In the genomic region with DNA sequence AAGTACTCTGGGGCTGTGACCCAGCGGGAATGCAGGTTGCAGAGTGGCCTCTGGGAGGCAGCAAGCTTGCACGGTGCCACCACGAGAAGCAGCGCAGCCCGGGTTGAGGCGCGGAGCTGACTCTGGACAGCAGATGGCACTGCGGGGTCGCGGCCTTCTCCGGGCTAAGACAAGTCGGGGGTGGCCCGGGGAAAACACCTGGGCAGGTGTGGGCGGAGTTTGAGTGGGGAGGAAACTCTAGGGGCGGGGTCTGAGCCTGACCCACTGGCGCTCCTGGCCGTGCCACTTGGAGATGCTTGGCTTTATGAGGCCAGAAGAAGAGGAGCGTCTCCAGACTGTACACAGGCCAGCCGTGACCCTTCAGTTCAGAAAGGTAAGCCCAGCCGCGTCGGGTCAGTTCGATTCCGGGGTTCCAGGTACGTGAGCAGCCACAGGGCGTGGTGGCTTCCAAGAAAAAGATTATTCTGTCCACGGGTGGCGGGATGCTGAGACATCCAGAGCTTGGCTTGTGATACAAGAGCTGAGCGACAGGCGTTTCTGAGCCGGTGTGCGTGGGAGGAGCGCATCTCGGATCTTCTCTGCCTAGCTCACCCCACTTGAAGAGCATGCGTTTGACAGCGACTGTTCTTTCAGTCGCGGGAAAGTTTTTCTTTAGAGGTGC, we compare ENCODE assay signal across 8 mouse cellular contexts. TPM values are rescaled to one million over a fixed set of nuclear protein-coding genes. Genes with fewer than 3 reads are reported as not detected.
DNase-seq lines count a peak whose midpoint lies in the region; ATAC-seq and TF ChIP-seq lines count a peak whose summit lies in the region.

A gene (plus strand): TSS at position 309 of the 661 bp plus-strand sequence.

- peak; percentile 77 for ATAC-seq in embryonic facial prominence, embryonic 13.5 days (ENCODE audit: insufficient number of reproducible peaks, insufficient read depth, low FRiP score, low TSS enrichment, low read depth)
- peak; percentile 94 for ATAC-seq in kidney, embryonic 14.5 days (ENCODE audit: low FRiP score, low TSS enrichment)
- peak; percentile 71; the same call in 1 of the 2 replicates for ATAC-seq in limb, embryonic 14.5 days (ENCODE audit: low FRiP score, low read depth)
- peak; percentile 93 for ATAC-seq in midbrain, postnatal 0 days (ENCODE audit: low FRiP score)

- H3K4me3 ChIP-seq in embryonic facial prominence, embryonic 13.5 days, result peak within 1 kb of the TSS; percentile 40
- H3K4me3 ChIP-seq in kidney, embryonic 14.5 days (ENCODE audit: low read length), result peak within 1 kb of the TSS; percentile 39
- peak within 1 kb of the TSS; percentile 19 for H3K4me3 ChIP-seq in limb, embryonic 14.5 days (replicated peaks; ENCODE audit: low read length)
- peak within 1 kb of the TSS; percentile 42 for H3K4me3 ChIP-seq in midbrain, postnatal 0 days (ENCODE audit: low read depth, low read length)

- peak; percentile 40 for DNase-seq in 3134 (ENCODE audit: extremely low read depth, insufficient read length, low spot score)
- peak; percentile 85 to 88 for DNase-seq in adrenal gland, postnatal 36 days
- DNase-seq in heart, adult 9 months (ENCODE audit: low spot score in 2 of 2), result peak; percentile 27 to 49
- peak; percentile 62 for DNase-seq in limb, embryonic 14.5 days (ENCODE audit: low spot score)
- peak; percentile 86 for DNase-seq in midbrain, postnatal 0 days (ENCODE audit: low spot score)
- peak; percentile 38 to 79 for DNase-seq in spleen, postnatal 10 days (ENCODE audit: low spot score in 2 of 2)

- no peaks in the 10 kb centered on the region for H3K36me3 ChIP-seq in embryonic facial prominence, embryonic 13.5 days
- H3K36me3 ChIP-seq in kidney, embryonic 14.5 days (ENCODE audit: control insufficient read depth, insufficient read depth, low read length), result no peaks in the 10 kb centered on the region
- no peaks in the 10 kb centered on the region for H3K36me3 ChIP-seq in limb, embryonic 14.5 days (ENCODE audit: control insufficient read depth, insufficient read depth, low read length)
- no peaks in the 10 kb centered on the region for H3K36me3 ChIP-seq in midbrain, postnatal 0 days (ENCODE audit: insufficient read depth, low read length)

- no peaks in the 10 kb centered on the region for H3K9me3 ChIP-seq in embryonic facial prominence, embryonic 13.5 days
- H3K9me3 ChIP-seq in kidney, embryonic 14.5 days (ENCODE audit: control insufficient read depth, low read length), result no peaks in the 10 kb centered on the region
- no peaks in the 10 kb centered on the region for H3K9me3 ChIP-seq in limb, embryonic 14.5 days (ENCODE audit: control insufficient read depth, low read length)
- no peaks in the 10 kb centered on the region for H3K9me3 ChIP-seq in midbrain, postnatal 0 days (ENCODE audit: low read length)

- peaks cover 46% of the 10 kb centered on the region for H3K27me3 ChIP-seq in embryonic facial prominence, embryonic 13.5 days
- peaks cover 15% of the 10 kb centered on the region for H3K27me3 ChIP-seq in kidney, embryonic 14.5 days (ENCODE audit: control insufficient read depth, insufficient read depth, low read length)
- H3K27me3 ChIP-seq in limb, embryonic 14.5 days (ENCODE audit: control insufficient read depth, insufficient read depth, low read length), result peaks cover 25% of the 10 kb centered on the region
- H3K27me3 ChIP-seq in midbrain, postnatal 0 days (ENCODE audit: insufficient read depth, low read length), result peaks cover 16% of the 10 kb centered on the region

- H3K27ac ChIP-seq in embryonic facial prominence, embryonic 13.5 days, result no peak within 1 kb of the TSS
- H3K27ac ChIP-seq in kidney, embryonic 14.5 days (ENCODE audit: low read depth, low read length), result no peak within 1 kb of the TSS
- H3K27ac ChIP-seq in limb, embryonic 14.5 days (replicated peaks; ENCODE audit: low read depth, low read length), result no peak within 1 kb of the TSS
- no peak within 1 kb of the TSS for H3K27ac ChIP-seq in midbrain, postnatal 0 days (ENCODE audit: low read depth, low read length)

- peaks cover 7% of the 10 kb centered on the region; the same call in 1 of the 2 replicates for H3K4me1 ChIP-seq in embryonic facial prominence, embryonic 13.5 days
- H3K4me1 ChIP-seq in kidney, embryonic 14.5 days (ENCODE audit: control insufficient read depth, insufficient read depth, low read length), result no peaks in the 10 kb centered on the region; the same call in 1 of the 2 replicates
- H3K4me1 ChIP-seq in limb, embryonic 14.5 days (ENCODE audit: control insufficient read depth, insufficient read depth, low read length), result no peaks in the 10 kb centered on the region
- 0 out of 2 replicates have a peak, but pooled peaks cover 7% of the 10 kb centered on the region for H3K4me1 ChIP-seq in midbrain, postnatal 0 days (ENCODE audit: insufficient read depth, low read length)

- TF ChIP-seq CTCF in midbrain, postnatal 0 days (IDR thresholded peaks at IDR 0.05), result peak; percentile 99

- WGBS in embryonic facial prominence, embryonic 13.5 days, result 1% methylated on average over 38 of the region's 38 CpGs
- WGBS in kidney, embryonic 14.5 days, result under 1% methylated on average over 37 of the region's 38 CpGs
- WGBS in limb, embryonic 14.5 days, result 2% methylated on average over 35 of the region's 38 CpGs
- under 1% methylated on average over 37 of the region's 38 CpGs for WGBS in midbrain, postnatal 0 days

- H3K9ac ChIP-seq in embryonic facial prominence, embryonic 13.5 days, result 0 out of 2 replicates have a peak within 1 kb of the TSS, but pooled peaks have one; percentile 16
- peak within 1 kb of the TSS; percentile 48 for H3K9ac ChIP-seq in kidney, embryonic 14.5 days (ENCODE audit: low read depth, low read length)
- H3K9ac ChIP-seq in limb, embryonic 14.5 days (ENCODE audit: low read depth, low read length, severe bottlenecking), result 0 out of 2 replicates have a peak within 1 kb of the TSS, but pooled peaks have one; percentile 36
- 0 out of 2 replicates have a peak within 1 kb of the TSS, but pooled peaks have one; percentile 13 for H3K9ac ChIP-seq in midbrain, postnatal 0 days (replicated peaks; ENCODE audit: low read length, poor library complexity, severe bottlenecking)

- TF ChIP-seq POLR2A in limb, embryonic 14.5 days (IDR thresholded peaks at IDR 0.05; ENCODE audit: borderline replicate concordance, extremely low read depth, insufficient read depth, insufficient read length), result no peak

- peak within 1 kb of the TSS; percentile 61 for H3K4me2 ChIP-seq in embryonic facial prominence, embryonic 13.5 days
- peak within 1 kb of the TSS; percentile 42 for H3K4me2 ChIP-seq in kidney, embryonic 14.5 days (replicated peaks; ENCODE audit: low read depth, low read length)
- peak within 1 kb of the TSS; percentile 45 for H3K4me2 ChIP-seq in limb, embryonic 14.5 days (replicated peaks; ENCODE audit: low read depth, low read length, severe bottlenecking)
- H3K4me2 ChIP-seq in midbrain, postnatal 0 days (ENCODE audit: low read depth, low read length, poor library complexity, severe bottlenecking), result peak within 1 kb of the TSS; percentile 84

RNA-seq across cellular contexts. Expression of the gene that starts here (rescaled TPM):
- total RNA-seq in adrenal gland, postnatal 36 days (2021), result under 1 TPM in 1 of 2 experiments, not detected in 1; 0.10 TPM
- polyA plus RNA-seq in embryonic facial prominence, embryonic 13.5 days (2015; fragmentation: Nextera tagmentation; extraction: Ambion mirVana), result 0.98 and 1.2 TPM in 2 replicates
- 9.9 and 14.8 TPM in 2 replicates for polyA plus RNA-seq in kidney, embryonic 14.5 days (2014; fragmentation: Nextera tagmentation; extraction: Ambion mirVana)
- polyA plus RNA-seq in limb, embryonic 14.5 days (2012; rRNA removed), result 0.24 and 0.34 TPM in 2 replicates
- 0.19 and 0.37 TPM in 2 replicates for polyA plus RNA-seq in limb, embryonic 14.5 days (2014; fragmentation: Nextera tagmentation; extraction: Ambion mirVana)
- total RNA-seq in midbrain, postnatal 0 days (2014; rRNA removed), result 0.09 TPM in 1 of 2 replicates, not detected in the other
- polyA plus RNA-seq in midbrain, postnatal 0 days (2015; fragmentation: Nextera tagmentation; extraction: Ambion mirVana), result 0.05 and 0.10 TPM in 2 replicates

Comparison
In these comparisons a context has a peak if more than half of its experiments do, and no peak if none do; other contexts are left out.
1. Peak in DNase-seq in adrenal gland, postnatal 36 days; RNA of the gene not detected or under 1 TPM.
2. Peak in DNase-seq, ATAC-seq, H3K4me3 ChIP-seq, H3K9ac ChIP-seq and H3K4me2 ChIP-seq in limb, embryonic 14.5 days; RNA of the gene not detected or under 1 TPM.
3. Peak in DNase-seq, ATAC-seq, H3K4me3 ChIP-seq, H3K9ac ChIP-seq and H3K4me2 ChIP-seq in midbrain, postnatal 0 days; RNA of the gene not detected or under 1 TPM.